Mouse (Mus musculus): ENCODE data around the gene Mov10l1. TPM values are rescaled to one million over a fixed set of nuclear protein-coding genes. Genes with fewer than 3 reads are reported as not detected.

Gene Mov10l1
- polyA plus RNA-seq, 1 experiment from 2014 or later, result not detected

DNA sequence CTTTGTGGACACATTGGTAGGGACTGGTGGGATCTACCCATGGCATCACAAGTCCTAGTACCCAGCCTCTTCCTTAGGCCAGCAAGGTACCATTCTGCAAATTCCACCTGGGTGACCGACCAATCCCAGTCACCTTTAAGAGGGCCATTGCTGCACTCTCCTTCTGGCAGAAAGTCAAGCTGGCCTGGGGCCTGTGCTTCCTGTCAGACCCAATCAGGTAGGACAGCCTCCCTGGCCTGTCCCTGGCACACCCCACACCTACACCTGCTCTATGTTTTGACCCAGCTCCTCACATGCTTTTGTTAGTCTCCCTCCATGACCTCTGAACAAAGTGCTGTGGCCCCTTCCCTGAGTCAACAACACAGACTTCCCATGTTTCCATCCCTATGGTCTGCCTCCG lies 102.1 kb downstream of the Mov10l1 start:
- Histone ChIP-seq H3K36me3 (peaks cover 67% of the 10 kb centered on the region), H3K4me3 (no peak overlapping the region), H3K4me2 (replicated peaks) (no peak overlapping the region), H3K9me3 (no peaks in the 10 kb centered on the region), H3K4me1 (peaks cover 12% of the 10 kb centered on the region), H3K27me3 (no peaks in the 10 kb centered on the region), H3K27ac (no peak overlapping the region), H3K9ac (no peak overlapping the region)
- no peak for ATAC-seq (ENCODE audit: low FRiP score, low read depth)
- 94% methylated on average over 2 of the region's 2 CpGs for WGBS

DNA sequence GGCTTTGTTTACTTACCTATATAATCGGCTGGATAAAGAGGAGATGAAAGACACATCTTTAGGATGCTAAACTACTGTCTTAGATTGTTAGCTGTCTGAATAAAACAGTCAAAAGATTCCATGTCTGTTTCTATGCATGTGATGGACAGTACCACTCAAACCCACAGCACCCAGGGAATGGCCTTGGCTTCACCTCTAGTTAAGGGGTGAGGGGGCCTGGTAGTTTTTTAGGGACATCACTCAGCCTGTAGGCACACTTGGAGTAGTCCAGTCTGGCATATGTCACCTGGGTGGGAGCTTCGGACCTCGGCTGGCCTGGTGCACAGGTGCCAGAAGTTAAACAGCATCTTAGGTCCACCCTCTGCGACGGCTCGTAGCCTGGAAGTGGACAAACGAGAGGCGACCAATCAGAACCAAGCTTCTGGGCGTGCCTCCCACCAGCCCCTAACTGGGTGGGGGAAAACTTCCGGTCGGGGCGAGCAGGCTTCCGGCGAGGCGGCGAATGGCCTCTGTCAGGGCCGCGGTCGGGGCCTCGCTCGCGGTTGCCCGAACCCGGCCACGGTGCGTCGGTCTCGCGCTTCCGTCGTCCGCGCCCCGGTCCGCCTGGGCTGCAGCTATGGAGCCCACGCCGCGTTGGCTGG lies 106.0 kb downstream of the Mov10l1 start, which contains the start of gene Selenoo:
Gene Selenoo, plus strand, starts transcription at position 478 of the 641 bp plus-strand sequence.
- peak; percentile 94 for ATAC-seq (ENCODE audit: low FRiP score, low read depth)
- peaks cover 22% of the 10 kb centered on the region for H3K4me1 ChIP-seq
- no peaks in the 10 kb centered on the region for H3K9me3 ChIP-seq
- H3K4me2 ChIP-seq (replicated peaks), result peak within 1 kb of the TSS; percentile 99
- peak within 1 kb of the TSS; percentile 98 for H3K9ac ChIP-seq
- peaks cover 55% of the 10 kb centered on the region for H3K36me3 ChIP-seq
- 2% methylated on average over 38 of the region's 38 CpGs for WGBS
- peak within 1 kb of the TSS; percentile 73 for H3K27ac ChIP-seq
- H3K27me3 ChIP-seq, result no peaks in the 10 kb centered on the region
- peak within 1 kb of the TSS; percentile 99 for H3K4me3 ChIP-seq

DNA sequence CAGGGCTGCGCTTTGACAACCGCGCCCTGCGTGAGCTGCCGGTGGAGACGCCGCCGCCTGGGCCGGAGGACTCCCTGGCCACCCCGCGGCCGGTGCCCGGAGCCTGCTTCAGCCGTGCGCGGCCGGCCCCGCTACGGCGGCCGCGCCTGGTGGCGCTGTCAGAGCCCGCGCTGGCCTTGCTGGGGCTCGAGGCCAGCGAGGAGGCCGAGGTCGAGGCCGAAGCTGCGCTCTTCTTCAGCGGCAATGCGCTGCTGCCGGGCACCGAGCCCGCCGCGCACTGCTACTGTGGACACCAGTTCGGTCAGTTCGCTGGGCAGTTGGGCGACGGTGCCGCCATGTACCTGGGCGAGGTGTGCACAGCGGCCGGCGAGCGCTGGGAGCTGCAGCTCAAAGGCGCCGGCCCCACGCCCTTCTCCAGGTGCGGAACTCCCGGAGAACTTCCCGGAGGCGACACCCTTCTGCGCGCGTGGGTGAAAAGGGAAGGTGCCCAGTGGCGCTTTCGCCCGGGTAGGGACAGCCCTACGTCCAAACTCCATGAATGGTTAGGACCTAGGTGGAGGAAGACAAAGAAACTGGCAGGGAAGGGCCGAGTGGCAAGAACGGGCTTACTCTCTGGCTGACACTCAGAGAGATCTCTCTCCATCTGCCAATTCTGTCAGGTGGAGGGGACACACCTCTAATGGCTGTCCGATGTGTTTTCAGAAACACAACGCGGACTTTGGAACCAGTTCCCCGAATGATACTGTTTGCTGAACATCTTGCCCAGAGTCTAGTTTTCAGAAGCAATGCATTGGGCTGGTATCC lies 106.7 kb downstream of the Mov10l1 start:
- H3K4me1 ChIP-seq, result peaks cover 22% of the 10 kb centered on the region
- H3K27ac ChIP-seq, result peak overlapping the region; percentile 73
- 5% methylated on average over 55 of the region's 68 CpGs for WGBS
- H3K9me3 ChIP-seq, result no peaks in the 10 kb centered on the region
- peak overlapping the region; percentile 98 for H3K9ac ChIP-seq
- peak overlapping the region; percentile 99 for H3K4me2 ChIP-seq (replicated peaks)
- peaks cover 55% of the 10 kb centered on the region for H3K36me3 ChIP-seq
- H3K27me3 ChIP-seq, result no peaks in the 10 kb centered on the region
- peak overlapping the region; percentile 99 for H3K4me3 ChIP-seq
- peak; percentile 73 for ATAC-seq (ENCODE audit: low FRiP score, low read depth)

DNA sequence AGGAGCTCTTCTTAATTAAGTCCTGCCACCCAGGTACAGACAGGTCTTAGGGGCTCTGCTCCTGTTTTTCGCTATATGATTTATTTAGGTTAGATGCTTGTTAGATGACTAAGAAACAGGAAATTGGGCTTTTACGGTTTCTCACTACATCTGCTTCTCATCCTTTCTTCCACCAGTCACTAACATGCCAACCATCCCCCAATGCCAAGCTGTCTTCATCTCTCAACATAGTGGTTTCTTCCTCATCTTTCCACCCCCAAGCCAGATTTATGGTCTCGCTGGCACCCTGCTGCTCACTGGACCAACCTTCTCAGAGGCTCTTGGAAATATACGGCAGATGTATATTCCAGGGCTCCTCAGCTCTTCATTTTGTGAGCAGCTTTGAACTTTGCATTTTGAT lies 108.0 kb downstream of the Mov10l1 start:
- H3K9me3 ChIP-seq, result no peaks in the 10 kb centered on the region

DNA sequence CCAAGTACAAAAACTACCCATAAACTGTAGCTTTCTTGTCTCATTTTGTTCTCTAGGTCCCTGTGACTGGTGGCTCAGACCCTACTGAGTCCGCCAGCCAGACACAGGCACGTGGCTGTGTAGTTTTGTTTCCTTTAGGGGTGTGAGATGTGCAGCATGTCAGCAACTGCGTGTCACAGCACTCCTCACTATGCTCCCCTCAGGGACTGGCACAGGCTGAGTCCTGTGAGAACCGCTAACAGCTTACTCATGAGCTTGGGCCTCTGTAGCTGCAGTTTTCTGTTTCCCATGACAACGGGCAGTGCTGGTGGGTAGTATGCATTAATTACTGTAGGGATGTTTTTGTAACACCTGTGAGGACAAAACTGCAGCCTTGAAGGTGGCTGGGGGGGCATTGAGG lies 109.5 kb downstream of the Mov10l1 start:
- peaks cover 22% of the 10 kb centered on the region for H3K4me1 ChIP-seq
- no peaks in the 10 kb centered on the region for H3K9me3 ChIP-seq
- no peaks in the 10 kb centered on the region for H3K27me3 ChIP-seq
- ATAC-seq (ENCODE audit: low FRiP score, low read depth), result no peak
- H3K27ac ChIP-seq, result no peak overlapping the region
- WGBS, result 85% methylated on average over 5 of the region's 5 CpGs
- H3K9ac ChIP-seq, result no peak overlapping the region
- peaks cover 58% of the 10 kb centered on the region for H3K36me3 ChIP-seq
- no peak overlapping the region for H3K4me2 ChIP-seq (replicated peaks)
- H3K4me3 ChIP-seq, result no peak overlapping the region

More for the DNA sequence above, 108.0 kb downstream of the Mov10l1 start:
- ATAC-seq (ENCODE audit: low FRiP score, low read depth), result no peak
- peaks cover 22% of the 10 kb centered on the region for H3K4me1 ChIP-seq
- peak overlapping the region; percentile 99 for H3K4me2 ChIP-seq (replicated peaks)
- H3K27ac ChIP-seq, result no peak overlapping the region
- peaks cover 55% of the 10 kb centered on the region for H3K36me3 ChIP-seq
- peak overlapping the region; percentile 99; the same call in 1 of the 2 replicates for H3K4me3 ChIP-seq
- 58% methylated on average over 4 of the region's 4 CpGs for WGBS
- peak overlapping the region; percentile 98; the same call in 1 of the 2 replicates for H3K9ac ChIP-seq
- no peaks in the 10 kb centered on the region for H3K27me3 ChIP-seq

DNA sequence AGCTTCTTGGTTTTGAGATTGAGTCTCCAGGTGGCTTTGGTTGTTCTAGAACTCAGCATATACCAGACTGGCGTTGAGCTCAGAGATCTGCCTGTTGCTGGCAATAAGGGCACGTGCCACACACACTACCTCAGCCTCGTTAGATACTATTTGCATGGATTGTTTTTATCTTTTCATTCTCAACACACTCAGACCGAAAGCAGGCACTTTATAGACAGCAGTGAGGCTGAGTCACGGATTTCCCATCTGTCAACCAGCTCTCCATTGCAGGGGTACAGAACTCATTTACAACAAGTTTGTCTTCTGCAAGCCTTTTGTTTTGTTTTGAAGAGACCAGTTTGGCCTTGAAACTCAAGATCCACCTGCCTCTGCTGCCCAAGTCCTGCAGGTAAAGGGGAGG lies 114.7 kb downstream of the Mov10l1 start:
- H3K9ac ChIP-seq, result no peak overlapping the region
- no peaks in the 10 kb centered on the region for H3K9me3 ChIP-seq
- H3K4me2 ChIP-seq (replicated peaks), result no peak overlapping the region
- no peaks in the 10 kb centered on the region for H3K27me3 ChIP-seq
- no peak for ATAC-seq (ENCODE audit: low FRiP score, low read depth)
- H3K36me3 ChIP-seq, result peaks cover 100% of the 10 kb centered on the region
- H3K4me1 ChIP-seq, result no peaks in the 10 kb centered on the region
- H3K27ac ChIP-seq, result no peak overlapping the region
- WGBS, result 91% methylated on average over 5 of the region's 5 CpGs
- H3K4me3 ChIP-seq, result no peak overlapping the region

DNA sequence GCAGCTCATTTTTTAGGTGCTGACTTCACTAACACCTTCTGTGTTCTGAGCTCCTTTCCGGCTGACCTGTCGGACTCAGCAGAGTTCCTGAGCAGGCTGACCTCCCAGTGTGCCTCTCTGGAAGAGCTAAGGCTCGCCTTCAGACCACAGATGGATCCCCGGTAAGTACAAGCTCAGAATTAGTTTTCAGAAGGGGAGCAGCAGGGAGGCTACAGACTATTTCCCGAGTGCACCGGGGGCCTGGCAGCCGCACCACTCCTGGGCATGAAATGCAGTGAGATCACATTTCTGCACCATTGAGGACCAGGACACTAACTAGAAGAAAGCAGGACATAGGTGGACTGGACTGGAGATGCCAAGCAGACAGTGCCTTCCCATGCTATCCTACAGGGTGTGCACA lies 115.9 kb downstream of the Mov10l1 start:
- Histone ChIP-seq H3K9me3 (no peaks in the 10 kb centered on the region), H3K27ac (no peak overlapping the region), H3K9ac (no peak overlapping the region), H3K36me3 (peaks cover 100% of the 10 kb centered on the region), H3K4me1 (no peaks in the 10 kb centered on the region), H3K27me3 (no peaks in the 10 kb centered on the region), H3K4me2 (replicated peaks) (no peak overlapping the region), H3K4me3 (no peak overlapping the region)
- no peak for ATAC-seq (ENCODE audit: low FRiP score, low read depth)
- 85% methylated on average over 7 of the region's 7 CpGs for WGBS

DNA sequence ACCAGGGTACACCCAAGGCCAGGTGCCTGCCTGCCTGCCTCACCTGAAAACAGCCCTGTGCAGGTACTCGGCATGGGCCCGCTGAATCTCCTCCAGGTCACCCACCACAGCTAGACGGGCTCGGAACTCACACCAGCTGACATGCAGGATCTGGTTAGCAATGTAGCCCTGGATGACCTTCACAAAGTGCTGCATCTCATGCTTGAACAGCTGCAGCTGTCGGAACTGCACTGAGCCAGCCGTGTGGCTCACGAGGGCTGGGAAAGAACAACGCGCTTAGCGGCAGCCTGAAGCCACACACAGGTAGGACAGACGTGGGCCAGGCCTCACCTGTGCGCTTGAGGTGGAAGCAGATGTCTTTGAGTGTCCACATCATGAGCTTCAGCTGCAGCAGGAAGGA lies 118.1 kb downstream of the Mov10l1 start:
- H3K9ac ChIP-seq, result no peak overlapping the region
- ATAC-seq (ENCODE audit: low FRiP score, low read depth), result peak; percentile 35; the same call in 1 of the 2 replicates
- no peak overlapping the region for H3K4me2 ChIP-seq (replicated peaks)
- H3K36me3 ChIP-seq, result peaks cover 100% of the 10 kb centered on the region
- H3K4me1 ChIP-seq, result no peaks in the 10 kb centered on the region
- H3K27me3 ChIP-seq, result no peaks in the 10 kb centered on the region
- H3K9me3 ChIP-seq, result no peaks in the 10 kb centered on the region
- 92% methylated on average over 12 of the region's 12 CpGs for WGBS
- no peak overlapping the region for H3K4me3 ChIP-seq
- no peak overlapping the region for H3K27ac ChIP-seq

DNA sequence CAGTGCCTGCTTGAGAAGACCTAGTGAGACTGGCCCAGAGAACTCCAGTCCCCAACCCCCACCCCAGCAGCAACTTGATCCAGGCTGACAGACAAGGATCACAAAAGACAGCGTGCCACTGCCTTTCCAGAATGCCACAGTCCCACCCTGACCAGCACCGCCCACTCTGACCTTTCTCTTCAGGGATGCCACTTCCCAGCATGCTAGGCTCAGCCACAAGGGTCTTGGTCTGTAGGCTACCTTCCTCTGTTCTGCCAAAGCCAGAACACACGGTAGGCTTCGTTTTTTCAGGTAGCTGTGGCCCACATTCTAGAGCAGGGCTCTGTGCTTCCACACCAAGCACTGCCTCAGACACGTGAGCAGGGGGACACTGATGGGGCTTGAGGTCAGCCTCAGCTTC lies 119.9 kb downstream of the Mov10l1 start:
- no peak overlapping the region for H3K27ac ChIP-seq
- WGBS, result 83% methylated on average over 5 of the region's 5 CpGs
- H3K27me3 ChIP-seq, result no peaks in the 10 kb centered on the region
- H3K9me3 ChIP-seq, result no peaks in the 10 kb centered on the region
- ATAC-seq (ENCODE audit: low FRiP score, low read depth), result no peak
- H3K4me1 ChIP-seq, result no peaks in the 10 kb centered on the region
- no peak overlapping the region for H3K4me3 ChIP-seq
- no peak overlapping the region for H3K9ac ChIP-seq
- H3K36me3 ChIP-seq, result peaks cover 100% of the 10 kb centered on the region
- H3K4me2 ChIP-seq (replicated peaks), result no peak overlapping the region

DNA sequence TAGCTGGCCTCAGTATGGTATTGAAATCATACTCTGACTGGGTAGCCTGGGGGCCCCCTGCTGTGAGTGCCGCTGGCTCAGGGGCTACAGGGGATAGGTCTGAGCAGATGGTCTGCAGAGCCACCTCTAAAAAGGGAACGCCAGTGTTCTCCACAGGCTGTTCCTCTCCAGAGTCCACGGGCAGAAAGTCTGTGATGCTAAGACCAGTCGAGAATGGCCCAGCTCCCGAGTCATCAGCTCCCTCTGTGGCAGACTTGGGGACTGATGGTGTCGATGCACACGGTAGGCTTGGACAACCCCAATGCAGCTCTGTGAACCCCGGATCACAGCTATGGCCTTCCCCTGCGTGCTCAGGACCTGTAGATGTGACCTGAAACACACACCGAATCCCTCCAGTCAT lies 121.2 kb downstream of the Mov10l1 start:
- no peak for ATAC-seq (ENCODE audit: low FRiP score, low read depth)
- Histone ChIP-seq H3K27ac (no peak overlapping the region), H3K4me1 (no peaks in the 10 kb centered on the region), H3K9ac (no peak overlapping the region), H3K4me3 (no peak overlapping the region), H3K36me3 (peaks cover 100% of the 10 kb centered on the region), H3K9me3 (no peaks in the 10 kb centered on the region), H3K27me3 (no peaks in the 10 kb centered on the region), H3K4me2 (replicated peaks) (no peak overlapping the region)
- WGBS, result 84% methylated on average over 10 of the region's 10 CpGs

DNA sequence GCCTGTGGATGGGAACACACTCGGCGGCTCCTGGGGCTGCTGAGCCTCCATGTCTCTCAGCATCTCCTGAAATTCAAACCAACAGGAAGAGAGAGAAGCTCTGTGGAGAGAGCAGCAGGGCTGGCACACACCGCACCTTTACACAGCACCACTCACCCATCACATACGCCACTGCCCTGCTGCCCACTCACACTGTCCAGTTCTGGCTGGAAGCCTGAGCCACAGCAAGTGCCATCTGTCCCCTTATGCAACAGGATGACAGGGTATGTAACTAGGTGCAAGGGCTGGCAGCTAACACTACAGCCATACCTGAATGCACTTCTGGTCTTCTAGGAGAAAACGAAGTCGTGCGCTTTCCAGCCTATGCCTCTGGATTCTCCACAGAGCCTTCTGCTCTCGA lies 121.7 kb downstream of the Mov10l1 start:
- 96% methylated on average over 8 of the region's 8 CpGs for WGBS
- no peak overlapping the region for H3K27ac ChIP-seq
- peaks cover 100% of the 10 kb centered on the region for H3K36me3 ChIP-seq
- H3K4me1 ChIP-seq, result no peaks in the 10 kb centered on the region
- no peak overlapping the region for H3K4me2 ChIP-seq (replicated peaks)
- no peaks in the 10 kb centered on the region for H3K9me3 ChIP-seq
- no peak for ATAC-seq (ENCODE audit: low FRiP score, low read depth)
- H3K9ac ChIP-seq, result no peak overlapping the region
- H3K4me3 ChIP-seq, result no peak overlapping the region
- H3K27me3 ChIP-seq, result no peaks in the 10 kb centered on the region
